Mouse (Mus musculus) embryonic facial prominence, embryonic 12.5 days (tissue): ENCODE results near the gene P4ha1. TPM values are rescaled to one million over a fixed set of nuclear protein-coding genes. Genes with fewer than 3 reads are reported as not detected.

Source experiments
- ATAC-seq: fragments of 200-750 bp; cut with Nextera tagmentation; 2 replicates; pipeline ENCODE4 v1.8.0; 2017; ENCODE audit not compliant: insufficient number of reproducible peaks, insufficient read depth, low FRiP score, low TSS enrichment
- H3K27ac ChIP-seq: fragments of 300-500 bp; sonication (generic); 2 replicates; pipeline ENCODE4 v1.5.1; 2016; ENCODE audit warnings: mild to moderate bottlenecking
- H3K27me3 ChIP-seq: fragments of 300-500 bp; sonication (generic); 2 replicates; pipeline ENCODE4 v1.6.1; 2016; ENCODE audit warnings: mild to moderate bottlenecking, moderate library complexity
- H3K36me3 ChIP-seq: fragments of 300-500 bp; sonication (generic); 2 replicates; pipeline ENCODE4 v1.6.1; 2016; ENCODE audit warnings: mild to moderate bottlenecking
- H3K4me1 ChIP-seq: fragments of 300-500 bp; sonication (generic); 2 replicates; pipeline ENCODE4 v1.6.1; 2016
- H3K4me2 ChIP-seq: fragments of 300-500 bp; sonication (generic); replicated peaks from 2 replicates; pipeline ENCODE4 v1.6.1; 2016; ENCODE audit warnings: mild to moderate bottlenecking, moderate library complexity
- H3K4me3 ChIP-seq: fragments of 300-500 bp; sonication (generic); 2 replicates; pipeline ENCODE4 v1.5.1; 2016; ENCODE audit warnings: mild to moderate bottlenecking
- H3K9ac ChIP-seq: fragments of 300-500 bp; sonication (generic); 2 replicates; pipeline ENCODE4 v1.6.1; 2016; ENCODE audit warnings: mild to moderate bottlenecking, moderate library complexity
- H3K9me3 ChIP-seq: fragments of 300-500 bp; sonication (generic); 2 replicates; pipeline ENCODE4 v1.6.1; 2016; ENCODE audit warnings: mild to moderate bottlenecking, moderate library complexity
- WGBS: fragments of 180-500 bp; shearing (Covaris S2); methylation state at CpG from one replicate; pipeline ENCODE4 v1.1.7; 2016; 5-methylcytosine and 5-hydroxymethylcytosine counted together
- polyA plus RNA-seq: library from polyadenylated mRNA; unstranded; fragments of >200 nt; fragmentation: Nextera tagmentation; extraction: Ambion mirVana; gene quantifications from 2 replicates; pipeline ENCODE4 v1.2.1, GENCODE M21; 2016

P4ha1 gene
- polyA plus RNA-seq, 1 experiment from 2014 or later, result 61.2 TPM

- no peaks in the 10 kb centered on the region for H3K9me3 ChIP-seq
- WGBS, result 12% methylated on average over 15 of the region's 15 CpGs
- H3K4me3 ChIP-seq, result peak overlapping the region; percentile 69
- H3K36me3 ChIP-seq, result no peaks in the 10 kb centered on the region
- ATAC-seq, result no peak
- H3K27ac ChIP-seq, result peak overlapping the region; percentile 98
- no peaks in the 10 kb centered on the region for H3K27me3 ChIP-seq
- H3K4me1 ChIP-seq, result peaks cover 15% of the 10 kb centered on the region
- H3K9ac ChIP-seq, result peak overlapping the region; percentile 97
- peak overlapping the region; percentile 78 for H3K4me2 ChIP-seq
These were observed 1.4 kb downstream of the P4ha1 start for GRCm38 (mm10) chr10:59324311-59325165.

DNA sequence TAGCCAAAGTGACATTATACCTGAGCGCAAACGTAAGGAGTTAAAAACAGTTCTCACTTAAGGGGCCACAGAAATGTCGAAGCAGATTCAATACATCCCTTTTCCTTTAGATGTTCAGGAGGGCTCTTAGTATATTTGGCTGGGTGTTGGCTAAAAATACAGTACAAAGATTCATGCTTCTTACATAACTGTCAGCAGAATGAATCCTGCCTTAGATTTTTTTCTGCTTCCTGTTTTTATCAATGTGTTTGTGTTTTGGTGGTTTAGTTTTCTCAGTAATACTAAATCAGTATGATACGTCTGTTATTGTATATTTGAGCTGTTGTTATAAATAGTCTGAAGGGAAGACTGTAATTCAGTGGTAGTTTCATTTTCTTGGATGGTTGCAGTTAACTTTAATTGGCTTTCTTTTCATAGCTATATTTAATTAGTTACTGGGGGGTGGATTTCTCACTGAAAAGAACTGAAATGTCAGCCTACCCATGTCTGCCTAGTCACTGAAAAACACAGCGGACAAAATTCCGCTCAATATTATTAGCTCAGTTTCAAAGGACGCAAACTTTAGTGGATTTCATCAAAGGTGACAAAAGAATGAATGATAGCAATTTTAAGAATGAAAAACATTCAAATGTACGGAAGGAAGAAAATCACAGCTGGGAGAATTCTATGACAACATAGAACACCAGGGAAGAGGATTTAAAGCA is 3.7 kb downstream of the P4ha1 start:
- Histone ChIP-seq H3K27ac (no peak overlapping the region), H3K9me3 (no peaks in the 10 kb centered on the region), H3K9ac (no peak overlapping the region), H3K27me3 (no peaks in the 10 kb centered on the region), H3K4me3 (no peak overlapping the region), H3K36me3 (no peaks in the 10 kb centered on the region), H3K4me1 (peaks cover 15% of the 10 kb centered on the region), H3K4me2 (no peak overlapping the region)
- WGBS, result 68% methylated on average over 8 of the region's 8 CpGs
- no peak for ATAC-seq

DNA sequence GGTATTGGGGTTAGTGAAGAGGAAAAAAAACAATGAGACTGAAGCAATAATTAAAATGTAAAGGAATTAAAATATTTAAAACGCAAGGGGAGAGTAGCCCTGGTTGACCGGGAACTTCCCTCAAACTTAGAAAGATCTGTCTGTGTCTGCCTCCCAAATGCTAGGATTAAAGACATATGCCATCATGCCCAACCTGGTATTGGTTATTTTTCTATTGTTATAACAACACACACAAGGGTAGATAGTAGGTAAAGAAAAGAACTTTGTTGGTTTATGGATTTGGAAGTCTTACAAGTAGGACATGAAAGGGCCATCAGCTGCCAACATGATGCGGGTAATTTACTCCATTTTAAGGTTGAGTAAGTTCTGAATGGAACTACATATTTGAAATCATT is 4.2 kb downstream of the P4ha1 start:
- Histone ChIP-seq H3K27me3 (no peaks in the 10 kb centered on the region), H3K36me3 (no peaks in the 10 kb centered on the region), H3K4me1 (peaks cover 14% of the 10 kb centered on the region), H3K27ac (no peak overlapping the region), H3K9ac (no peak overlapping the region), H3K4me3 (no peak overlapping the region), H3K9me3 (no peaks in the 10 kb centered on the region), H3K4me2 (no peak overlapping the region)
- ATAC-seq, result no peak
- 79% methylated on average over 3 of the region's 3 CpGs for WGBS

DNA sequence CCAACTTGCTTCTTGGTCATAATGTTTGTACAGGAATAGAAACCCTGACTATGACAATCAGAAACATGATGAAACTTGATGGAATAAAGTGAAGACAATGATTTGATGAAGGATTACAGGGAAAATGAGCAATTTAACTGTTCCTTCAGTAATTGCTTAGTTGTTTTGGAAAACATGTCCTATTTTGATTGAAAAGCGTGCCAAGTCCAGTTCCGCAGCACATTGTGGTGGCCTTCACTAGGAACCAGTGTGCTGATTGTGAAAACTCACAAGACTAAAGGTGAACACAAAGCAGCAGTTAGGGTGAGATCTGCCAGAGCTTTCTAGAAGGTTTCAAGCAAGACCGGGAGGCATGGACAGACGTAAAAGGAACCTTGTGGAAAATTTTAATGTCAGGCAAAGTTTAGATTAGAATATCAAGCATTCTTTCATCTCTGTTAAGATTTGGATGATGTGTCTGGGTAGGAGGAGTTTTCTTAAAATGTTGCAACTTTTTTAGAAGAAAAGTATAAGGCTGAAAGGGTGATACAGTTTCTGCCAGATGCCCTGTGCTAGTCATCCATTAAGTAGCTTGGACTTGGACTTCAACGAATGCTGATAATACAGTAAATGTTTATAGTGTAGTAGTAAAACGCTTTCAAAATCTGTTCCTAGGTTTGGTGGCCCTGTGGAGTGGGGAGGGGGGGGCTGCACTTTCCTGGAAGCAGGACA is 8.6 kb downstream of the P4ha1 start:
- Histone ChIP-seq H3K36me3 (no peaks in the 10 kb centered on the region), H3K9me3 (no peaks in the 10 kb centered on the region), H3K9ac (no peak overlapping the region), H3K4me2 (no peak overlapping the region), H3K4me3 (no peak overlapping the region), H3K4me1 (0 out of 2 replicates have a peak, but pooled peaks cover 2% of the 10 kb centered on the region), H3K27ac (no peak overlapping the region), H3K27me3 (no peaks in the 10 kb centered on the region)
- WGBS, result 91% methylated on average over 6 of the region's 6 CpGs
- no peak for ATAC-seq

- Histone ChIP-seq H3K9me3 (no peaks in the 10 kb centered on the region), H3K27me3 (no peaks in the 10 kb centered on the region), H3K4me2 (no peak overlapping the region), H3K36me3 (peaks cover 6% of the 10 kb centered on the region), H3K27ac (no peak overlapping the region), H3K4me3 (no peak overlapping the region), H3K4me1 (no peaks in the 10 kb centered on the region), H3K9ac (no peak overlapping the region)
- 87% methylated on average over 4 of the region's 4 CpGs for WGBS
- no peak for ATAC-seq
These were observed 10.3 kb downstream of the P4ha1 start for GRCm38 (mm10) chr10:59333400-59333799.

- no peaks in the 10 kb centered on the region for H3K9me3 ChIP-seq
- ATAC-seq, result no peak
- H3K36me3 ChIP-seq, result peaks cover 18% of the 10 kb centered on the region
- WGBS, result 80% methylated on average over 4 of the region's 4 CpGs
- no peak overlapping the region for H3K27ac ChIP-seq
- no peak overlapping the region for H3K4me3 ChIP-seq
- H3K27me3 ChIP-seq, result no peaks in the 10 kb centered on the region
- no peak overlapping the region for H3K4me2 ChIP-seq
- no peaks in the 10 kb centered on the region for H3K4me1 ChIP-seq
- H3K9ac ChIP-seq, result no peak overlapping the region
These were observed 12.1 kb downstream of the P4ha1 start for GRCm38 (mm10) chr10:59334899-59335798.

GRCm38 (mm10) chr10:59336124-59336523 is 13.0 kb downstream of the P4ha1 start:
- Histone ChIP-seq H3K27me3 (no peaks in the 10 kb centered on the region), H3K9me3 (no peaks in the 10 kb centered on the region), H3K9ac (no peak overlapping the region), H3K4me2 (no peak overlapping the region), H3K27ac (no peak overlapping the region), H3K36me3 (peaks cover 24% of the 10 kb centered on the region), H3K4me1 (no peaks in the 10 kb centered on the region), H3K4me3 (no peak overlapping the region)
- 89% methylated on average over 2 of the region's 2 CpGs for WGBS
- no peak for ATAC-seq

DNA sequence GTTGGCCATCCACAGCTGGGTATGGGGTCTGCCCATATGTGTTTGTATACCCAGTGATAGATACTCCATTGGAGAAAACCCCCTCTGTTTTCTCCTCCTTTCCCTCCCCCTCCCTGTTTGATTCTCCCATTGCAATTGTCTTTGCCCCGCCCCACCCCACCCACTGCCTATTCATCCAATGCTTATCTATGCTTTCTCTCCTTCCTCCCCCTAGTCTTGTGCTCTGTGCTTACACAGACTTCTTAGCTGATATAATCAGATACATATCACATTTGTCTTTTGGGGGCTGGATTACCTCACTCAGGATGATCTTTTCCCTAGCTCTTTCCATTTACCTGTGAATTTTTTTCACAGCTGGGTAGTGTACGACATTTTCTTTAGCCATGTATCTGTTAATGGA is 23.5 kb downstream of the P4ha1 start:
- 92% methylated on average over 2 of the region's 2 CpGs for WGBS
- no peaks in the 10 kb centered on the region for H3K9me3 ChIP-seq
- H3K9ac ChIP-seq, result no peak overlapping the region
- no peak overlapping the region for H3K4me2 ChIP-seq
- no peak overlapping the region for H3K27ac ChIP-seq
- H3K27me3 ChIP-seq, result no peaks in the 10 kb centered on the region
- H3K4me3 ChIP-seq, result no peak overlapping the region
- no peaks in the 10 kb centered on the region for H3K4me1 ChIP-seq
- no peak for ATAC-seq
- peaks cover 44% of the 10 kb centered on the region for H3K36me3 ChIP-seq

- Histone ChIP-seq H3K9me3 (no peaks in the 10 kb centered on the region), H3K27me3 (no peaks in the 10 kb centered on the region), H3K36me3 (peaks cover 53% of the 10 kb centered on the region), H3K9ac (no peak overlapping the region), H3K27ac (no peak overlapping the region), H3K4me3 (no peak overlapping the region), H3K4me1 (no peaks in the 10 kb centered on the region), H3K4me2 (no peak overlapping the region)
- no peak for ATAC-seq
- 92% methylated on average over 9 of the region's 9 CpGs for WGBS
These were observed 25.1 kb downstream of the P4ha1 start for GRCm38 (mm10) chr10:59348200-59348599.

DNA sequence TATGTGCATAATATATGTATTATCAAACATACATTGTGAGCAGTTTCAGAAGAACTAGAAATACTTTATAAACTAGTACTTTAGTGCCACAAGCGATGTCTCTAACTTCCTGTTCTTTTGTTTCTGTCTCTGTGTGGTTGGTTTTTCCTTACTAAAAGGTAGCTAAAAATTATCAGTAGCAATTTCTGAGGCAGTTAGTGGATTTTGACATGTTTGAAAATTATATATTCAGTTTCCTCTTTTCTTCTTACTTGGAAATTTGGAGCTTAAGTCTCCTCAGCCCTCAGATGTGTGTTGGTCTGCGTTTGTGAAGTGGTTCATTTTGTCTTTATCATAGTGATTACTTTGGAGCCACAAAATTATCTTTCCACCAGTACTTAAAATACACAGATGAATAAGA is 26.4 kb downstream of the P4ha1 start:
- no peak for ATAC-seq
- H3K4me3 ChIP-seq, result no peak overlapping the region
- peaks cover 58% of the 10 kb centered on the region for H3K36me3 ChIP-seq
- H3K4me1 ChIP-seq, result no peaks in the 10 kb centered on the region
- H3K4me2 ChIP-seq, result no peak overlapping the region
- no peaks in the 10 kb centered on the region for H3K9me3 ChIP-seq
- no peak overlapping the region for H3K27ac ChIP-seq
- WGBS, result 88% methylated on average over 2 of the region's 2 CpGs
- no peak overlapping the region for H3K9ac ChIP-seq
- no peaks in the 10 kb centered on the region for H3K27me3 ChIP-seq

- Histone ChIP-seq H3K4me3 (no peak overlapping the region), H3K4me2 (no peak overlapping the region), H3K4me1 (no peaks in the 10 kb centered on the region), H3K27ac (no peak overlapping the region), H3K9ac (no peak overlapping the region), H3K27me3 (no peaks in the 10 kb centered on the region), H3K9me3 (no peaks in the 10 kb centered on the region), H3K36me3 (peaks cover 73% of the 10 kb centered on the region)
- no peak for ATAC-seq
- 59% methylated on average over 1 of the region's 1 CpGs for WGBS
These were observed 30.0 kb downstream of the P4ha1 start for GRCm38 (mm10) chr10:59353065-59353464.
